Mouse (Mus musculus) neural tube, embryonic 11.5 days (tissue): ENCODE results near the gene Rec114. TPM values are rescaled to one million over a fixed set of nuclear protein-coding genes. Genes with fewer than 3 reads are reported as not detected.

ENCODE experiments used
- ATAC-seq: fragments of 200-750 bp; cut with Nextera tagmentation; 2 replicates; pipeline ENCODE4 v1.8.0; 2017; ENCODE audit warnings: moderate number of reproducible peaks, mild to moderate bottlenecking, moderate TSS enrichment, moderate library complexity; ENCODE audit not compliant: insufficient read depth, low FRiP score, low TSS enrichment
- DNase-seq: peaks from one replicate; pipeline ENCODE4 v3.0.0-alpha.2; 2015; ENCODE audit warnings: low spot score
- H3K27ac ChIP-seq: fragments of 300-500 bp; sonication (generic); 2 replicates; pipeline ENCODE4 v1.5.1; 2014; ENCODE audit warnings: low read depth, mild to moderate bottlenecking, low read length
- H3K27me3 ChIP-seq: fragments of 300-500 bp; sonication (generic); 2 replicates; pipeline ENCODE4 v1.6.1; 2014; ENCODE audit warnings: mild to moderate bottlenecking, low read length, mixed read lengths; ENCODE audit not compliant: control insufficient read depth, insufficient read depth
- H3K36me3 ChIP-seq: fragments of 300-500 bp; sonication (generic); 2 replicates; pipeline ENCODE4 v1.6.1; 2014; ENCODE audit warnings: mild to moderate bottlenecking, low read length, moderate library complexity, mixed read lengths; ENCODE audit not compliant: control insufficient read depth, insufficient read depth
- H3K4me1 ChIP-seq: fragments of 300-500 bp; sonication (generic); 2 replicates; pipeline ENCODE4 v1.6.1; 2014; ENCODE audit warnings: low read length, mixed read lengths; ENCODE audit not compliant: control insufficient read depth, insufficient read depth
- H3K4me2 ChIP-seq: fragments of 300-500 bp; sonication (generic); 2 replicates; pipeline ENCODE4 v1.6.1; 2014; ENCODE audit warnings: low read depth, mild to moderate bottlenecking, moderate library complexity
- H3K4me3 ChIP-seq: fragments of 300-500 bp; sonication (generic); 2 replicates; pipeline ENCODE4 v1.5.1; 2014; ENCODE audit warnings: low read depth, low read length
- H3K9ac ChIP-seq: fragments of 300-500 bp; sonication (generic); 2 replicates; pipeline ENCODE4 v1.6.1; 2014; ENCODE audit warnings: mild to moderate bottlenecking, low read length
- H3K9me3 ChIP-seq: fragments of 300-500 bp; sonication (generic); 2 replicates; pipeline ENCODE4 v1.6.1; 2016; ENCODE audit warnings: low read length; ENCODE audit not compliant: control insufficient read depth
- WGBS: fragments of 180-500 bp; shearing (Covaris S2); extraction: QIAGEN DNeasy Blood & Tissue Kit; methylation state at CpG from one replicate; pipeline ENCODE4 v1.1.7; 2014; 5-methylcytosine and 5-hydroxymethylcytosine counted together
- polyA plus RNA-seq: library from polyadenylated mRNA; unstranded; fragments of >200 nt; fragmentation: Nextera tagmentation; extraction: Ambion mirVana; gene quantifications from 2 replicates; pipeline ENCODE4 v1.2.1, GENCODE M21; 2014

The Rec114 gene
- 1.2 and 2.7 TPM in 2 replicates for polyA plus RNA-seq

DNA sequence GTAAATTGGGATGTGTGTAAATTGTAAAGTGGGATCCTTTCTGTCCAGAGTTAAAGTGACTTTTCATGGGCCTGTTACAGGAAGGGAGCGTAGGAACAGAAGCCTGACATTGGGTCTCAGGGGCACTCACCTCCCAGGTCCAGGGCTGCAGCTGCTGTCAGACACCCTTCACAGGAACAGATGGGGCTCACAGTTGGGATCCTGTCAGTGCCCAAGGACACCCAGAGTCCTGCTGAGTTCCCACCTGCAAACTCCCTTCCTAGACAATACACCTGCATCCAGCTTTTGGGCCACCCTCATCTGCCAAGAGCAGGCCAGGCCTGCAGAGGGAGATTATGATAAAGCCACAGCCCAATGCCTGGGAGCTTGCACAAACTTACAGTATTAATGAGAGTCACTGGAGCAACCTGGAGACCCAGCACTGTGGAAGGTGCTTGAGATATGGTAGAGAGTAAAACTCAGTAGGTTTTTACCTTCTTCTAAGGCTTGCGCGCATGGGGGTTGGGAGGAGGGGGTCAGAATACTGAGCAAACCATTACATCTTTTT lies at the start of gene Rec114:
Rec114 (minus strand) TSS at position 263 of the 547 bp plus-strand sequence.
- Histone ChIP-seq H3K4me1 (no peaks in the 10 kb centered on the region), H3K9me3 (no peaks in the 10 kb centered on the region), H3K36me3 (no peaks in the 10 kb centered on the region), H3K4me2 (no peak within 1 kb of the TSS), H3K9ac (no peak within 1 kb of the TSS), H3K4me3 (no peak within 1 kb of the TSS), H3K27ac (no peak within 1 kb of the TSS), H3K27me3 (no peaks in the 10 kb centered on the region)
- 89% methylated on average over 3 of the region's 3 CpGs for WGBS
- DNase-seq (no peak), ATAC-seq (no peak)

DNA sequence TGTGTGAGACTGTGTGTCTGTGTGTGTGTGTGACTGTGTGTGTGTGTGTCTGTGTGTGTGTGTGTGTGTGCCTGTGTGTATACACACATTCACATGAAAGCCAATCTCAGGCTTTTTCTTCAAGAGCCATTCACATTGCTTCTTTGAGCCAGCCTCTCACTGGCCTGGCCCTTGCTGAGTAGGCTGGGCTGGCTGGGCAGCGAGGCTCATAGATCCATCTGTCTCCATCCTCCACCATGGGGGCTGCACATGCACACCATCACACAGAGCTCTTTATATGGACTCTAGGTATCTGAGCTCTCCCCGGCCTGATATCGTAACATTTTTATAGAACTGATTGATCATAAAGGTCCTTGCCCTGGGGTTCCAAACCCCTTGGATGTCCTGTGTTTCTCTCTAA lies 45.7 kb upstream of the Rec114 start:
- ATAC-seq = no peak
- WGBS = 80% methylated on average over 3 of the region's 3 CpGs
- no peak for DNase-seq

GRCm38 (mm10) chr9:58775363-58775762 lies 31.6 kb upstream of the Rec114 start:
- H3K9me3 ChIP-seq = no peaks in the 10 kb centered on the region
- no peak overlapping the region for H3K9ac ChIP-seq
- no peak overlapping the region for H3K27ac ChIP-seq
- WGBS = 29% methylated on average over 2 of the region's 2 CpGs
- DNase-seq (no peak), ATAC-seq (no peak)
- no peak overlapping the region for H3K4me2 ChIP-seq
- no peaks in the 10 kb centered on the region for H3K4me1 ChIP-seq
- H3K27me3 ChIP-seq = no peaks in the 10 kb centered on the region
- H3K4me3 ChIP-seq = no peak overlapping the region
- H3K36me3 ChIP-seq = no peaks in the 10 kb centered on the region

More for the DNA sequence above, 45.7 kb upstream of the Rec114 start:
- no peaks in the 10 kb centered on the region for H3K36me3 ChIP-seq
- no peaks in the 10 kb centered on the region for H3K9me3 ChIP-seq
- no peak overlapping the region for H3K27ac ChIP-seq
- no peaks in the 10 kb centered on the region for H3K27me3 ChIP-seq
- no peaks in the 10 kb centered on the region for H3K4me1 ChIP-seq
- no peak overlapping the region for H3K4me2 ChIP-seq
- no peak overlapping the region for H3K9ac ChIP-seq
- no peak overlapping the region for H3K4me3 ChIP-seq

GRCm38 (mm10) chr9:58774761-58775160 lies 31.0 kb upstream of the Rec114 start:
- H3K36me3 ChIP-seq = no peaks in the 10 kb centered on the region
- H3K27me3 ChIP-seq = no peaks in the 10 kb centered on the region
- 59% methylated on average over 3 of the region's 3 CpGs for WGBS
- no peak overlapping the region for H3K27ac ChIP-seq
- H3K9ac ChIP-seq = no peak overlapping the region
- ATAC-seq (no peak), DNase-seq (no peak)
- no peak overlapping the region for H3K4me3 ChIP-seq
- no peaks in the 10 kb centered on the region for H3K9me3 ChIP-seq
- H3K4me2 ChIP-seq = no peak overlapping the region
- H3K4me1 ChIP-seq = no peaks in the 10 kb centered on the region

- Histone ChIP-seq H3K27me3 (no peaks in the 10 kb centered on the region), H3K36me3 (no peaks in the 10 kb centered on the region), H3K4me2 (no peak overlapping the region), H3K9me3 (no peaks in the 10 kb centered on the region), H3K9ac (no peak overlapping the region), H3K27ac (no peak overlapping the region), H3K4me1 (no peaks in the 10 kb centered on the region), H3K4me3 (no peak overlapping the region)
- DNase-seq (no peak), ATAC-seq (no peak)
- WGBS = 63% methylated on average over 12 of the region's 12 CpGs
Measured at GRCm38 (mm10) chr9:58769943-58770342, 26.2 kb upstream of the Rec114 start.

- peak; percentile 50; the same call in 1 of the 2 replicates for ATAC-seq
- DNase-seq = peak; percentile 18
- WGBS = 84% methylated on average over 17 of the region's 17 CpGs
Measured at GRCm38 (mm10) chr9:58766959-58767955, 23.5 kb upstream of the Rec114 start.

DNA sequence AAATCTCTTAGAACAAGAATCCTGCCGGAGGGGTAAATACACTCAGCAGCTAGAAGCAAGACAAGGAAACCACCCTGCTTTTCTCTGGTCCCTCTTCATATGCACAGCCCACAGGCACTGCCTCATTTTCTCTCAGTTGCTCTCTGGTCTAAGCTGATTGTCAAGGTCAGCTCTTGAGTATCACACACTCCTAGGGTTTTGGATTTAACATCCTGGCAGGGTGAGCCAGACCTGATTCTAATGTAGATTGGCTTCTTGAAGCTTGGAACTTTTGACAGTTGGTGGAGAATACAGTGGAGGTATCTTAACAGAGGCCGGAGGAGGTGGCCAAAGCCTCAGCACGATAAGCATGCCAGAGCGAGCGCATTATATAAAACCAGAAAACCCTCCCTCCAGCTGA lies 20.6 kb upstream of the Rec114 start:
- no peaks in the 10 kb centered on the region for H3K36me3 ChIP-seq

More at GRCm38 (mm10) chr9:58766959-58767955, 23.5 kb upstream of the Rec114 start:
- no peak overlapping the region for H3K9ac ChIP-seq
- H3K36me3 ChIP-seq = no peaks in the 10 kb centered on the region
- no peak overlapping the region for H3K4me2 ChIP-seq
- H3K4me1 ChIP-seq = no peaks in the 10 kb centered on the region
- H3K27me3 ChIP-seq = no peaks in the 10 kb centered on the region
- H3K9me3 ChIP-seq = no peaks in the 10 kb centered on the region
- H3K4me3 ChIP-seq = no peak overlapping the region
- no peak overlapping the region for H3K27ac ChIP-seq

DNA sequence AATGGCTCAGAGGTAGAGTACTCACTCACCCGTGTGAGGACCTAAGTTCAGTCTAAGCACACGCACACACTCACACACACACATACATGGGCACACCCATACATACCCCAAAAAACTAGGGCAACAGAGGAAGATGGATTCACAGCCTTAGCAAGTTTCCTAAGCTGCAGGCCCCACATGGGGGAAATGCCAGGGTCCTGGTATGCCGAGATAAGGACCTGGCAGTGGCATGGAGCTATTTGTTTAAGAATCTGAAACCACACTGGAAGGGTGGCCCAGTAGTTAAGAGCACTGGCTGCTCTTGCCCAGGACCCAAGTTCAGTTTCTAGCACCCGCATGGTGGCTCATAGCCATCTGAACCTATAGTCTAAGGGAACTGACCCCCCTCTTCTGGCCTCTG lies 19.4 kb upstream of the Rec114 start:
- Histone ChIP-seq H3K4me3 (no peak overlapping the region), H3K4me1 (no peaks in the 10 kb centered on the region), H3K4me2 (no peak overlapping the region), H3K36me3 (no peaks in the 10 kb centered on the region), H3K9me3 (no peaks in the 10 kb centered on the region), H3K27me3 (no peaks in the 10 kb centered on the region), H3K27ac (no peak overlapping the region), H3K9ac (no peak overlapping the region)
- no peak for DNase-seq
- WGBS = 91% methylated on average over 4 of the region's 4 CpGs
- no peak for ATAC-seq

More for the DNA sequence above, 20.6 kb upstream of the Rec114 start:
- no peaks in the 10 kb centered on the region for H3K9me3 ChIP-seq
- no peak overlapping the region for H3K4me2 ChIP-seq
- H3K27ac ChIP-seq = no peak overlapping the region
- H3K4me3 ChIP-seq = no peak overlapping the region
- no peaks in the 10 kb centered on the region for H3K4me1 ChIP-seq
- ATAC-seq = no peak
- H3K9ac ChIP-seq = no peak overlapping the region
- no peak for DNase-seq
- H3K27me3 ChIP-seq = no peaks in the 10 kb centered on the region
- WGBS = 89% methylated on average over 5 of the region's 5 CpGs
